Mouse (Mus musculus): ENCODE data around the gene Wdfy1. TPM values are rescaled to one million over a fixed set of nuclear protein-coding genes. Genes with fewer than 3 reads are reported as not detected.

Wdfy1 gene
- polyA plus RNA-seq, 1 experiment from 2014 or later = 42.6 TPM

DNA sequence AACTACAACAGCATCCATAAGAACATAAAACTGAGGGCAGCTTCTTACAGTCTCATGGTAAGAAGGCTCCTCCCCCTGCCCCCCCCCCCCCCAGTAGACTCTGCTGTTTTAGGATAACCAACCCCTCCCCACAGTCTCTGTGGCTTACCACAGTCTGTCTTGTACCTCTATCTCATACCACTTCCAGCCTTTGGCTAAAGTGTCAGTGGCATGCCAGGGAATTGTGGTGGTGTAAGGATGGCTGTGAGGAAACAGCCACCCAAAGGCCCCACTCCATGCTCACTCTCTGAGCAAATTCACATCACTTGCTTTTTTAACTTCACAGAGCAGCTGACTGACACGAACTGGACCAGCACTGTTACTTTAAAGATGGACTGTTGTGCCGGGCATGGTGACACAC is 77.4 kb downstream of the Wdfy1 start:
- H3K9me3 ChIP-seq (ENCODE audit: control insufficient read depth, low read length) = no peaks in the 10 kb centered on the region
- no peak overlapping the region for H3K9ac ChIP-seq (ENCODE audit: low read depth, low read length)
- H3K4me3 ChIP-seq (ENCODE audit: low read depth, low read length) = no peak overlapping the region
- H3K4me2 ChIP-seq (ENCODE audit: low read depth, low read length) = no peak overlapping the region
- DNase-seq (ENCODE audit: low spot score) (no peak), ATAC-seq (ENCODE audit: low read depth) (no peak)
- H3K36me3 ChIP-seq (ENCODE audit: control insufficient read depth, insufficient read depth, low read length) = no peaks in the 10 kb centered on the region
- peaks cover 8% of the 10 kb centered on the region; the same call in 1 of the 2 replicates for H3K4me1 ChIP-seq (ENCODE audit: control insufficient read depth, insufficient read depth, low read length)
- WGBS = 91% methylated on average over 2 of the region's 2 CpGs
- no peaks in the 10 kb centered on the region for H3K27me3 ChIP-seq (replicated peaks; ENCODE audit: control insufficient read depth, insufficient read depth, low read length)
- H3K27ac ChIP-seq (replicated peaks; ENCODE audit: low read depth, low read length) = no peak overlapping the region

DNA sequence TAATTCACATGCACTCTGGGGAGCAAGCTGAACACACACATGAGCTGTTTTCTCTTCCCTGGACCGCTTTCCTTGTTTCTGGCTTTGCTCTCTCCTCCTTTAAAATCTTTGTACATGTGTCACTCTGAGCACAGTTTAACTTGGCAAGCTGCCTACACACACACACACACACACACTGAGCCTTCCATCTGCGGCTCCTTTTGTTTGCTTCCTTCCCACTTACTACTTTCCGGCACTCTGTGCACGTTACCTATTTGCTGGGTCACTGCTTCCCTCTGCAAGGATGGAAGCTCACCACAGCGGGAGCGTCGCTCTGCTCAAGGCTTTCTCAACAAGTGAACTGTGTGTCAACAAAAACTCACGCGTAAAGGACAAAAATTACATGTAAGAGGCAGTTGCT is 78.6 kb downstream of the Wdfy1 start:
- Histone ChIP-seq H3K27me3 (replicated peaks; ENCODE audit: control insufficient read depth, insufficient read depth, low read length) (no peaks in the 10 kb centered on the region), H3K4me2 (ENCODE audit: low read depth, low read length) (0 out of 2 replicates have a peak overlapping the region, but pooled peaks have one; percentile 3), H3K9me3 (ENCODE audit: control insufficient read depth, low read length) (no peaks in the 10 kb centered on the region), H3K36me3 (ENCODE audit: control insufficient read depth, insufficient read depth, low read length) (no peaks in the 10 kb centered on the region), H3K4me1 (ENCODE audit: control insufficient read depth, insufficient read depth, low read length) (peaks cover 8% of the 10 kb centered on the region; the same call in 1 of the 2 replicates), H3K27ac (replicated peaks; ENCODE audit: low read depth, low read length) (peak overlapping the region; percentile 25; the same call in 1 of the 2 replicates), H3K4me3 (ENCODE audit: low read depth, low read length) (no peak overlapping the region), H3K9ac (ENCODE audit: low read depth, low read length) (no peak overlapping the region)
- WGBS = 40% methylated on average over 9 of the region's 9 CpGs
- peak; percentile 89 for ATAC-seq (ENCODE audit: low read depth)
- peak; percentile 84 for DNase-seq (ENCODE audit: low spot score)

DNA sequence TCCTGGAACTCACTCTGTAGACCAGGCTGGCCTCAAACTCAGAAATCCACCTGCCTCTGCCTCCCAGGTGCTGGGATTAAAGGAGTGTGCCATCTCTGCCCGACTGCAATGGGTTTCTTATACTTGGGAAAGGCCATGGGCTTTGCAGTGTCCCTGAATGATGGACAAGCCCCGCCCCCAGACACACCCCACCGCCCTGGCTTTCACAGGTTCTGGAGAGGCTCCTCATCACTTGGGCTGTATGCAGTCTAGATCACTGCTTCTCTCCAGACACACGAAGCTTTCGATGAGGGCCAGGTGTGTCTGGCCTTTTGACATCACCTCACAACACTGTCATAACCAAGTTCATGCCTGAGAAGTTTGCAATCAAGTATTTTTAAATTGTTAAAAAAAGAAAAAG is 79.0 kb downstream of the Wdfy1 start:
- H3K9ac ChIP-seq (ENCODE audit: low read depth, low read length) = no peak overlapping the region
- H3K27me3 ChIP-seq (replicated peaks; ENCODE audit: control insufficient read depth, insufficient read depth, low read length) = no peaks in the 10 kb centered on the region
- DNase-seq (ENCODE audit: low spot score) (no peak), ATAC-seq (ENCODE audit: low read depth) (peak; percentile 53)
- H3K4me2 ChIP-seq (ENCODE audit: low read depth, low read length) = 0 out of 2 replicates have a peak overlapping the region, but pooled peaks have one; percentile 3
- H3K36me3 ChIP-seq (ENCODE audit: control insufficient read depth, insufficient read depth, low read length) = no peaks in the 10 kb centered on the region
- H3K4me3 ChIP-seq (ENCODE audit: low read depth, low read length) = no peak overlapping the region
- peaks cover 8% of the 10 kb centered on the region; the same call in 1 of the 2 replicates for H3K4me1 ChIP-seq (ENCODE audit: control insufficient read depth, insufficient read depth, low read length)
- WGBS = 61% methylated on average over 5 of the region's 5 CpGs
- H3K27ac ChIP-seq (replicated peaks; ENCODE audit: low read depth, low read length) = no peak overlapping the region
- no peaks in the 10 kb centered on the region for H3K9me3 ChIP-seq (ENCODE audit: control insufficient read depth, low read length)

DNA sequence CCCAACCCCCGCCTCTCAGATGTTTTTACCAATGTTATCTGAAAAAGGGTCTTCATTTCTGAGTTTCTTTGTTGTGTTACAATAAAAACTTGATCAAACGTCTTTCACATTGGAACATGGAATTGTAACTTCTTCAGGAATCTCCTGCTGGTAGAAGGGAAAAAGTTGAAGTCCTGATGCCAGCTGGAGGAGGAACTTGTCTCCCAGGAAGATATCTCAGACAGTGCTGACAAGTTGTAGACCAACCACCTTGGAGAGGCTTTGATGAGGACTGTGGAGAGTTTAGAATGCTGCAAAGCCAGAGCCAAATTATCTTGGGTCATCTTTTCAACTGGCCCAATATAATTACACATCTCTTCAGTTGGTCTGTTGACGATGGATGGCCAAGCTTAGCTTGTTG is 83.5 kb downstream of the Wdfy1 start:
- 91% methylated on average over 3 of the region's 3 CpGs for WGBS

DNA sequence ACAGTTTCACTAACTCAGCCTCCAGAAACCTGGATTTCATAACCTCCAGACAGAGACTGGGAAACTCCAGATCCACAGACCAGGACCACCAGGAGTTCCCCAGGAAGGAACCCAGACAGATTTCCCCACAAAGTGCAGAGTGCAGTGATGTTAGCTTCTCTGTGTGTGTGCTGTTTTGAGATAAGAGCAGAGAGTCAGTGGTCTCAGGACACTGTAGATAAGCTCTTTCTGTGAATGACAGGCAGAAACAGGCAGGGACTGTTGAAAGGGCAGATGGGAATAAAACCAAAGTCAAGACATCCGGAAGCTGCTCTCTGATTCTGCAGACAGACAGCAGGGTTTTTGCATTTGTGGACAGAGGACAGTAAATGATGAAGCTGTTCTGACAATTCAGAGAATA is 88.7 kb downstream of the Wdfy1 start:
- DNase-seq (ENCODE audit: low spot score) (no peak), ATAC-seq (ENCODE audit: low read depth) (no peak)
- 85% methylated on average over 1 of the region's 1 CpGs for WGBS
- 0 out of 2 replicates have a peak, but pooled peaks cover 3% of the 10 kb centered on the region for H3K9me3 ChIP-seq (ENCODE audit: control insufficient read depth, low read length)
- no peaks in the 10 kb centered on the region for H3K36me3 ChIP-seq (ENCODE audit: control insufficient read depth, insufficient read depth, low read length)
- H3K4me2 ChIP-seq (ENCODE audit: low read depth, low read length) = no peak overlapping the region
- no peak overlapping the region for H3K4me3 ChIP-seq (ENCODE audit: low read depth, low read length)
- no peak overlapping the region for H3K9ac ChIP-seq (ENCODE audit: low read depth, low read length)
- no peaks in the 10 kb centered on the region for H3K27me3 ChIP-seq (replicated peaks; ENCODE audit: control insufficient read depth, insufficient read depth, low read length)
- no peaks in the 10 kb centered on the region for H3K4me1 ChIP-seq (ENCODE audit: control insufficient read depth, insufficient read depth, low read length)
- no peak overlapping the region for H3K27ac ChIP-seq (replicated peaks; ENCODE audit: low read depth, low read length)

More for the DNA sequence above, 83.5 kb downstream of the Wdfy1 start:
- H3K9me3 ChIP-seq (ENCODE audit: control insufficient read depth, low read length) = 0 out of 2 replicates have a peak, but pooled peaks cover 3% of the 10 kb centered on the region
- no peak overlapping the region for H3K4me3 ChIP-seq (ENCODE audit: low read depth, low read length)
- no peak overlapping the region for H3K27ac ChIP-seq (replicated peaks; ENCODE audit: low read depth, low read length)
- DNase-seq (ENCODE audit: low spot score) (no peak), ATAC-seq (ENCODE audit: low read depth) (no peak)
- no peaks in the 10 kb centered on the region for H3K36me3 ChIP-seq (ENCODE audit: control insufficient read depth, insufficient read depth, low read length)
- H3K9ac ChIP-seq (ENCODE audit: low read depth, low read length) = no peak overlapping the region
- H3K4me2 ChIP-seq (ENCODE audit: low read depth, low read length) = no peak overlapping the region
- H3K27me3 ChIP-seq (replicated peaks; ENCODE audit: control insufficient read depth, insufficient read depth, low read length) = no peaks in the 10 kb centered on the region
- peaks cover 7% of the 10 kb centered on the region; the same call in 1 of the 2 replicates for H3K4me1 ChIP-seq (ENCODE audit: control insufficient read depth, insufficient read depth, low read length)

DNA sequence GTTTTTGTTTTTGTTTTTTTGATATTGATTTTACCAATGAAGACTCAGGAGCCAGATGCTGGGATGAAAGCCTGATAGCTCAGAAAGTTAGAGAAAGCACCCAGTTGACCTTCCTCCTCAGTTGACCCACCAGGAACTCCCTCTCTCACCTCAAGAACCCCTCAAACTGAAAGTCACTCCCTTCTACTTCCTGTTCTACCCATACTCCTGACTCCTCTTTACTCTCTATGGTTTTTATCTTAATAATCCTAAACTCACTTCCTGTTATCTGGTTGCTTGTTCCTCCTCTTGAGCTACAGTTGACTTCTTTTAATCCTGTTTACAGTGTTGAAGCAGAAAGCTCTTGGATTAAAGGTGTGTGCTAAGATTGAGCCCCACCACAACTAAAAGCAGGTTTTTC is 91.9 kb downstream of the Wdfy1 start:
- DNase-seq (ENCODE audit: low spot score) (no peak), ATAC-seq (ENCODE audit: low read depth) (no peak)
- Histone ChIP-seq H3K9me3 (ENCODE audit: control insufficient read depth, low read length) (0 out of 2 replicates have a peak, but pooled peaks cover 3% of the 10 kb centered on the region), H3K9ac (ENCODE audit: low read depth, low read length) (no peak overlapping the region), H3K4me3 (ENCODE audit: low read depth, low read length) (no peak overlapping the region), H3K4me2 (ENCODE audit: low read depth, low read length) (no peak overlapping the region), H3K27ac (replicated peaks; ENCODE audit: low read depth, low read length) (no peak overlapping the region), H3K36me3 (ENCODE audit: control insufficient read depth, insufficient read depth, low read length) (no peaks in the 10 kb centered on the region), H3K27me3 (replicated peaks; ENCODE audit: control insufficient read depth, insufficient read depth, low read length) (no peaks in the 10 kb centered on the region), H3K4me1 (ENCODE audit: control insufficient read depth, insufficient read depth, low read length) (no peaks in the 10 kb centered on the region)

DNA sequence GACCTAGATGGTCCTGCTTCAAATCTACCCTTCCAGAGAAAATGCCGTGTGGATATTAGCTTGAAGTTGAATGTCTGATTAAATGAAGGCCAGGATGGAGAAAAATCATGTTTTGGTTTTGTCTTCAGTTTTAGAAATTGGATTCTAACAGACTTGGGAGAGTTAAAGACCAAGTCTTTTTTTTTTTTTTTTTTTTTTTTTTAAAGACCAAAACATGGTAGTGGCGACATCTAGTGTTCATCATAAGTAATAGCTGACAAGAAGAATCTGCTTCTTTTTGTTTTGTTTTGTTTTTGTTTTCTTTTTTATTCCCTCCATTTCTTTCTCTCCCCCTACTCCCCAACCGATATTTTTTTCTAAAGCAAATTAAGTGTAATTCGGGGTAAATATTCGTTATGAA is 93.0 kb downstream of the Wdfy1 start:
- H3K9ac ChIP-seq (ENCODE audit: low read depth, low read length) = no peak overlapping the region
- H3K4me2 ChIP-seq (ENCODE audit: low read depth, low read length) = no peak overlapping the region
- no peaks in the 10 kb centered on the region for H3K4me1 ChIP-seq (ENCODE audit: control insufficient read depth, insufficient read depth, low read length)
- no peaks in the 10 kb centered on the region for H3K36me3 ChIP-seq (ENCODE audit: control insufficient read depth, insufficient read depth, low read length)
- ATAC-seq (ENCODE audit: low read depth) (no peak), DNase-seq (ENCODE audit: low spot score) (no peak)
- no peak overlapping the region for H3K4me3 ChIP-seq (ENCODE audit: low read depth, low read length)
- no peak overlapping the region for H3K27ac ChIP-seq (replicated peaks; ENCODE audit: low read depth, low read length)
- H3K9me3 ChIP-seq (ENCODE audit: control insufficient read depth, low read length) = 0 out of 2 replicates have a peak, but pooled peaks cover 2% of the 10 kb centered on the region
- 11% methylated on average over 5 of the region's 5 CpGs for WGBS
- H3K27me3 ChIP-seq (replicated peaks; ENCODE audit: control insufficient read depth, insufficient read depth, low read length) = no peaks in the 10 kb centered on the region

DNA sequence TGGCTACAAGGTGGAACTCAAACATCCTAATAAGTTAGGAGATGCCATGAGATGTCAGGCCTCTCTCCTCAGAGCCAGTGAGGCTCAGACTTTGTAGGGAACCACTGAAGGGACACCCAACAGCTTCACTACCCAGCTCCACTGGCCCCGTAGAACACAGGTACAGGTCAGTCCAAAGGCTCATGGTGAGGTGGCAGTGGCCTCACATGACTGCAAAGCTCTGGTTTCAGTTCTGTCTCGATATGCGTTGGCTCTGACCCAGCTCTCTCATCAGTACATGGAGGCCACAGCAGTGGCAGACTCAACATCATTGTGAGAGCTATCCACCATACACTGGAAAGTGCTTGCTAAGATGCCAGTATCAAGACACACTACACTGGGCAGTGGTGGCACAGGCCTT is 95.2 kb downstream of the Wdfy1 start:
- Histone ChIP-seq H3K36me3 (ENCODE audit: control insufficient read depth, insufficient read depth, low read length) (no peaks in the 10 kb centered on the region), H3K9me3 (ENCODE audit: control insufficient read depth, low read length) (no peaks in the 10 kb centered on the region), H3K27me3 (replicated peaks; ENCODE audit: control insufficient read depth, insufficient read depth, low read length) (no peaks in the 10 kb centered on the region), H3K27ac (replicated peaks; ENCODE audit: low read depth, low read length) (no peak overlapping the region), H3K4me1 (ENCODE audit: control insufficient read depth, insufficient read depth, low read length) (no peaks in the 10 kb centered on the region), H3K9ac (ENCODE audit: low read depth, low read length) (no peak overlapping the region), H3K4me3 (ENCODE audit: low read depth, low read length) (no peak overlapping the region), H3K4me2 (ENCODE audit: low read depth, low read length) (no peak overlapping the region)
- 82% methylated on average over 3 of the region's 3 CpGs for WGBS
- ATAC-seq (ENCODE audit: low read depth) = no peak
- DNase-seq (ENCODE audit: low spot score) = no peak

DNA sequence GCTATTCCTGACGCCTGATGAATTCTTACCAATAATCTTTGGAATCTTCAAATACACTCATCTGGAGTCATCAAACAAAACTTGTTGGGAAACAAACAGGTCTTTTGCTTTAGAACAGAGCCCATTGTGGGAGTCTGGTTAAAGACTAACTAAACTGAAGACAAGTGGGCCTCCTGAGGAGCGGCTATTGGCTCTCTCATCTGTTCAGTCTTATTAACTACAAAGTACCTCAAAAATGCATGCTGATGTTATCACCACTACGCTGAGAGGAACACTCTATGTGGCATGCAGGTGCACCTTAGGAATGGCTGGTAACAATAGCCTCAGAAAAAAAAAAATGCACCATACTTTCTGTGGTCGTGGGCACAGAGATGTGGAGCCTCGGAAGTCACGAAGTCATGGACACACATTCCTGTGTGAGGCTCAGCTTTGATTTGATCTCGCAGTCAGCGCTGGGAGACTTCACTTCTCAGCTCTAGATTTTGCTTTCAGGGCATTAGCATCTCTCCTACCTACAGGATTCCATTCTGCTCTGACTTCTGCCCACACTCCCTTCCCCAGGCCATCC is 97.7 kb downstream of the Wdfy1 start:
- no peaks in the 10 kb centered on the region for H3K36me3 ChIP-seq (ENCODE audit: control insufficient read depth, insufficient read depth, low read length)
- no peak overlapping the region for H3K4me3 ChIP-seq (ENCODE audit: low read depth, low read length)
- DNase-seq (ENCODE audit: low spot score) = no peak
- H3K4me2 ChIP-seq (ENCODE audit: low read depth, low read length) = no peak overlapping the region
- H3K9me3 ChIP-seq (ENCODE audit: control insufficient read depth, low read length) = no peaks in the 10 kb centered on the region
- H3K9ac ChIP-seq (ENCODE audit: low read depth, low read length) = no peak overlapping the region
- no peak for ATAC-seq (ENCODE audit: low read depth)
- no peaks in the 10 kb centered on the region for H3K4me1 ChIP-seq (ENCODE audit: control insufficient read depth, insufficient read depth, low read length)
- H3K27ac ChIP-seq (replicated peaks; ENCODE audit: low read depth, low read length) = no peak overlapping the region
- 0 out of 2 replicates have a peak, but pooled peaks cover 10% of the 10 kb centered on the region for H3K27me3 ChIP-seq (replicated peaks; ENCODE audit: control insufficient read depth, insufficient read depth, low read length)
- 72% methylated on average over 8 of the region's 8 CpGs for WGBS

All from embryonic facial prominence, embryonic 14.5 days (tissue).